Mouse (Mus musculus) kidney, embryonic 14.5 days (tissue): ENCODE measurements around the gene Tmem117. TPM values are rescaled to one million over a fixed set of nuclear protein-coding genes. Genes with fewer than 3 reads are reported as not detected.

Source experiments
- ATAC-seq: fragments of 200-750 bp; cut with Nextera tagmentation; 2 replicates; pipeline ENCODE4 v1.8.0; 2017; ENCODE audit warnings: moderate number of reproducible peaks, mild to moderate bottlenecking, moderate TSS enrichment, moderate library complexity; ENCODE audit not compliant: low FRiP score, low TSS enrichment
- H3K27ac ChIP-seq: fragments of 300-500 bp; sonication (generic); 2 replicates; pipeline ENCODE4 v1.5.1; 2014; ENCODE audit warnings: low read depth, mild to moderate bottlenecking, low read length, moderate library complexity, mixed read lengths
- H3K27me3 ChIP-seq: fragments of 300-500 bp; sonication (generic); 2 replicates; pipeline ENCODE4 v1.6.1; 2014; ENCODE audit warnings: mild to moderate bottlenecking, low read length; ENCODE audit not compliant: control insufficient read depth, insufficient read depth
- H3K36me3 ChIP-seq: fragments of 300-500 bp; sonication (generic); 2 replicates; pipeline ENCODE4 v1.6.1; 2014; ENCODE audit warnings: low read length, mixed read lengths; ENCODE audit not compliant: control insufficient read depth, insufficient read depth
- H3K4me1 ChIP-seq: fragments of 300-500 bp; sonication (generic); 2 replicates; pipeline ENCODE4 v1.6.1; 2014; ENCODE audit warnings: low read length, mixed read lengths; ENCODE audit not compliant: control insufficient read depth, insufficient read depth
- H3K4me2 ChIP-seq: fragments of 300-500 bp; sonication (generic); replicated peaks from 2 replicates; pipeline ENCODE4 v1.6.1; 2014; ENCODE audit warnings: low read depth, mild to moderate bottlenecking, low read length
- H3K4me3 ChIP-seq: fragments of 300-500 bp; sonication (generic); 2 replicates; pipeline ENCODE4 v1.5.1; 2014; ENCODE audit warnings: mild to moderate bottlenecking, low read length
- H3K9ac ChIP-seq: fragments of 300-500 bp; sonication (generic); 2 replicates; pipeline ENCODE4 v1.6.1; 2014; ENCODE audit warnings: low read depth, mild to moderate bottlenecking, low read length, moderate library complexity
- H3K9me3 ChIP-seq: fragments of 300-500 bp; sonication (generic); 2 replicates; pipeline ENCODE4 v1.6.1; 2016; ENCODE audit warnings: low read length; ENCODE audit not compliant: control insufficient read depth
- WGBS: fragments of 180-500 bp; shearing (Covaris S2); extraction: QIAGEN DNeasy Blood & Tissue Kit; methylation state at CpG from one replicate; pipeline ENCODE4 v1.1.7; 2014; 5-methylcytosine and 5-hydroxymethylcytosine counted together
- polyA plus RNA-seq: library from polyadenylated mRNA; unstranded; fragments of >200 nt; fragmentation: Nextera tagmentation; extraction: Ambion mirVana; gene quantifications from 2 replicates; pipeline ENCODE4 v1.2.1, GENCODE M21; 2014

Tmem117 gene
- polyA plus RNA-seq, 1 experiment from 2014 or later, result 6.5 TPM

- no peak for ATAC-seq
- WGBS, result 64% methylated on average over 5 of the region's 5 CpGs
- H3K27ac ChIP-seq, result no peak overlapping the region
- no peaks in the 10 kb centered on the region; the same call in 1 of the 2 replicates for H3K9me3 ChIP-seq
- H3K36me3 ChIP-seq, result no peaks in the 10 kb centered on the region
- H3K9ac ChIP-seq, result no peak overlapping the region
- no peak overlapping the region for H3K4me3 ChIP-seq
- no peaks in the 10 kb centered on the region for H3K27me3 ChIP-seq
- H3K4me1 ChIP-seq, result no peaks in the 10 kb centered on the region
- H3K4me2 ChIP-seq, result no peak overlapping the region
These were observed 299.0 kb downstream of the Tmem117 start for GRCm38 (mm10) chr15:94927986-94928385.

- Histone ChIP-seq H3K9ac (no peak overlapping the region), H3K4me2 (no peak overlapping the region), H3K9me3 (no peaks in the 10 kb centered on the region; the same call in 1 of the 2 replicates), H3K27me3 (no peaks in the 10 kb centered on the region), H3K36me3 (no peaks in the 10 kb centered on the region), H3K27ac (no peak overlapping the region), H3K4me3 (no peak overlapping the region), H3K4me1 (no peaks in the 10 kb centered on the region)
- 55% methylated on average over 3 of the region's 3 CpGs for WGBS
- no peak for ATAC-seq
These were observed 301.7 kb downstream of the Tmem117 start for GRCm38 (mm10) chr15:94930743-94931142.

- H3K27ac ChIP-seq, result no peak overlapping the region
- no peak overlapping the region for H3K9ac ChIP-seq
- no peak overlapping the region for H3K4me3 ChIP-seq
- H3K36me3 ChIP-seq, result no peaks in the 10 kb centered on the region
- no peak overlapping the region for H3K4me2 ChIP-seq
- H3K4me1 ChIP-seq, result no peaks in the 10 kb centered on the region
- WGBS, result 81% methylated on average over 4 of the region's 4 CpGs
- no peaks in the 10 kb centered on the region; the same call in 1 of the 2 replicates for H3K9me3 ChIP-seq
- no peaks in the 10 kb centered on the region for H3K27me3 ChIP-seq
- ATAC-seq, result no peak
These were observed 304.0 kb downstream of the Tmem117 start for GRCm38 (mm10) chr15:94933044-94933443.

GRCm38 (mm10) chr15:94933480-94933879 is 304.4 kb downstream of the Tmem117 start:
- Histone ChIP-seq H3K27ac (no peak overlapping the region), H3K36me3 (no peaks in the 10 kb centered on the region), H3K9me3 (no peaks in the 10 kb centered on the region; the same call in 1 of the 2 replicates), H3K27me3 (no peaks in the 10 kb centered on the region), H3K4me1 (no peaks in the 10 kb centered on the region), H3K4me3 (no peak overlapping the region), H3K4me2 (no peak overlapping the region), H3K9ac (no peak overlapping the region)
- ATAC-seq, result no peak
- WGBS, result 70% methylated on average over 3 of the region's 3 CpGs

GRCm38 (mm10) chr15:94941954-94942353 is 312.9 kb downstream of the Tmem117 start:
- H3K27ac ChIP-seq, result no peak overlapping the region
- H3K9me3 ChIP-seq, result no peaks in the 10 kb centered on the region
- no peak overlapping the region for H3K9ac ChIP-seq
- no peaks in the 10 kb centered on the region for H3K36me3 ChIP-seq
- H3K27me3 ChIP-seq, result no peaks in the 10 kb centered on the region
- WGBS, result 90% methylated on average over 3 of the region's 3 CpGs
- ATAC-seq, result no peak
- no peak overlapping the region for H3K4me2 ChIP-seq
- H3K4me3 ChIP-seq, result no peak overlapping the region
- H3K4me1 ChIP-seq, result no peaks in the 10 kb centered on the region

GRCm38 (mm10) chr15:94942465-94942864 is 313.4 kb downstream of the Tmem117 start:
- no peak overlapping the region for H3K27ac ChIP-seq
- ATAC-seq, result no peak
- no peaks in the 10 kb centered on the region for H3K4me1 ChIP-seq
- WGBS, result 86% methylated on average over 1 of the region's 1 CpGs
- no peaks in the 10 kb centered on the region for H3K36me3 ChIP-seq
- no peak overlapping the region for H3K4me2 ChIP-seq
- no peak overlapping the region for H3K9ac ChIP-seq
- H3K9me3 ChIP-seq, result no peaks in the 10 kb centered on the region
- no peak overlapping the region for H3K4me3 ChIP-seq
- no peaks in the 10 kb centered on the region for H3K27me3 ChIP-seq

- 51% methylated on average over 5 of the region's 5 CpGs for WGBS
- Histone ChIP-seq H3K4me1 (no peaks in the 10 kb centered on the region), H3K4me3 (no peak overlapping the region), H3K27me3 (no peaks in the 10 kb centered on the region), H3K9me3 (no peaks in the 10 kb centered on the region), H3K4me2 (no peak overlapping the region), H3K27ac (no peak overlapping the region), H3K9ac (no peak overlapping the region), H3K36me3 (no peaks in the 10 kb centered on the region)
- no peak for ATAC-seq
These were observed 314.9 kb downstream of the Tmem117 start for GRCm38 (mm10) chr15:94943891-94944290.

- H3K9ac ChIP-seq, result no peak overlapping the region
These were observed 322.5 kb downstream of the Tmem117 start for GRCm38 (mm10) chr15:94951382-94952048.

GRCm38 (mm10) chr15:94956697-94957096 is 327.7 kb downstream of the Tmem117 start:
- no peaks in the 10 kb centered on the region for H3K36me3 ChIP-seq
- no peaks in the 10 kb centered on the region for H3K9me3 ChIP-seq
- no peaks in the 10 kb centered on the region for H3K4me1 ChIP-seq
- H3K4me3 ChIP-seq, result no peak overlapping the region
- H3K9ac ChIP-seq, result no peak overlapping the region
- no peak for ATAC-seq
- H3K27ac ChIP-seq, result no peak overlapping the region
- no peak overlapping the region for H3K4me2 ChIP-seq
- no peaks in the 10 kb centered on the region for H3K27me3 ChIP-seq
- WGBS, result 85% methylated on average over 3 of the region's 3 CpGs

More at GRCm38 (mm10) chr15:94951382-94952048, 322.5 kb downstream of the Tmem117 start:
- no peaks in the 10 kb centered on the region for H3K9me3 ChIP-seq
- no peaks in the 10 kb centered on the region for H3K36me3 ChIP-seq
- H3K4me1 ChIP-seq, result no peaks in the 10 kb centered on the region
- H3K4me3 ChIP-seq, result no peak overlapping the region
- 84% methylated on average over 7 of the region's 7 CpGs for WGBS
- H3K27ac ChIP-seq, result no peak overlapping the region
- no peaks in the 10 kb centered on the region for H3K27me3 ChIP-seq
- ATAC-seq, result no peak
- H3K4me2 ChIP-seq, result no peak overlapping the region
